Mouse (Mus musculus): Measurements from ENCODE around the gene Birc2. TPM values are rescaled to one million over a fixed set of nuclear protein-coding genes. Genes with fewer than 3 reads are reported as not detected.
A peak's percentile ranks its signal among the peaks of the same experiment; 100 is the strongest.

The Birc2 gene
- polyA plus RNA-seq, 1 experiment from 2014 or later: 47.7 TPM

Small RNA genes lying within 50 kb of the gene (microRNA-seq; reads per million reads assigned to microRNA genes)
- gene Mir5618 (ENCODE audit: insufficient number of aligned reads): 14.3 reads per million, percentile 8 among the genes with 10 or more reads in this experiment

Other genes with a start within 250 kb of the Birc2 start
- not detected in 2 replicates for gene Mmp20, start 208.8 kb downstream of the Birc2 start, polyA plus RNA-seq (2014; fragmentation: Nextera tagmentation; extraction: Ambion mirVana)
- not detected in 2 replicates for gene Mmp7, start 145.0 kb downstream of the Birc2 start, polyA plus RNA-seq (2014; fragmentation: Nextera tagmentation; extraction: Ambion mirVana)
- 120 and 122 TPM in 2 replicates for gene Tmem123, start 73.0 kb downstream of the Birc2 start, polyA plus RNA-seq (2014; fragmentation: Nextera tagmentation; extraction: Ambion mirVana)
- gene Birc3, start 36.1 kb upstream of the Birc2 start, polyA plus RNA-seq (2014; fragmentation: Nextera tagmentation; extraction: Ambion mirVana): 2.2 and 3.2 TPM in 2 replicates
- 34.9 and 37.6 TPM in 2 replicates for gene Yap1, start 167.5 kb upstream of the Birc2 start, polyA plus RNA-seq (2014; fragmentation: Nextera tagmentation; extraction: Ambion mirVana)
- 18.6 and 21.4 TPM in 2 replicates for gene Cfap300, start 205.8 kb upstream of the Birc2 start, polyA plus RNA-seq (2014; fragmentation: Nextera tagmentation; extraction: Ambion mirVana)

Data from forebrain, embryonic 11.5 days (tissue).